Mouse (Mus musculus): ENCODE results near the gene Ctso. TPM values are rescaled to one million over a fixed set of nuclear protein-coding genes. Genes with fewer than 3 reads are reported as not detected.

Gene Ctso
- total and polyA plus RNA-seq, 3 experiments = 7.3 to 8.6 (median 8.0) TPM

- Histone ChIP-seq H3K4me3 (no peak within 1 kb of the TSS), H3K36me3 (ENCODE audit: control insufficient read depth, insufficient read depth, low read length) (no peaks in the 10 kb centered on the region), H3K27ac (no peak within 1 kb of the TSS), H3K79me2 (replicated peaks; ENCODE audit: control insufficient read depth, insufficient read depth, low read length) (no peaks in the 10 kb centered on the region), H3K4me1 (ENCODE audit: control insufficient read depth, insufficient read depth, low read length) (no peaks in the 10 kb centered on the region), H3K27me3 (ENCODE audit: control insufficient read depth, insufficient read depth, low read length) (no peaks in the 10 kb centered on the region), H3K9ac (ENCODE audit: low read depth, low read length) (no peak within 1 kb of the TSS)
- intact Hi-C loops (cut with DNase I) = no loop called here
- DNase-seq = no peak
- TF ChIP-seq EP300 (IDR thresholded peaks at IDR 0.05; ENCODE audit: insufficient read depth, low read depth, low read length) (no peak), POLR2A (IDR thresholded peaks at IDR 0.05; ENCODE audit: insufficient read depth, low read depth, low read length) (no peak), CTCF (IDR thresholded peaks at IDR 0.05) (no peak)
- 63% methylated on average over 5 of the region's 5 CpGs for WGBS
Measured at GRCm38 (mm10) chr3:81981990-81982389, 49.6 kb downstream of the Ctso start, which contains the start of gene Asic5. Gene Asic5, plus strand, starts transcription at chr3:81982290.

GRCm38 (mm10) chr3:81983120-81983895 is 50.9 kb downstream of the Ctso start:
- intact Hi-C loops (cut with DNase I) = no loop called here
- 65% methylated on average over 8 of the region's 8 CpGs for WGBS
- Histone ChIP-seq H3K27ac (no peak overlapping the region), H3K9ac (ENCODE audit: low read depth, low read length) (no peak overlapping the region), H3K27me3 (ENCODE audit: control insufficient read depth, insufficient read depth, low read length) (no peaks in the 10 kb centered on the region), H3K79me2 (replicated peaks; ENCODE audit: control insufficient read depth, insufficient read depth, low read length) (no peaks in the 10 kb centered on the region), H3K4me3 (no peak overlapping the region), H3K36me3 (ENCODE audit: control insufficient read depth, insufficient read depth, low read length) (no peaks in the 10 kb centered on the region), H3K4me1 (ENCODE audit: control insufficient read depth, insufficient read depth, low read length) (no peaks in the 10 kb centered on the region)
- no peak for DNase-seq
- no peak for TF ChIP-seq EP300 (IDR thresholded peaks at IDR 0.05; ENCODE audit: insufficient read depth, low read depth, low read length)
- TF ChIP-seq POLR2A (IDR thresholded peaks at IDR 0.05; ENCODE audit: insufficient read depth, low read depth, low read length) = no peak
- TF ChIP-seq CTCF (IDR thresholded peaks at IDR 0.05) = no peak

- Histone ChIP-seq H3K9ac (ENCODE audit: low read depth, low read length) (no peak overlapping the region), H3K36me3 (ENCODE audit: control insufficient read depth, insufficient read depth, low read length) (no peaks in the 10 kb centered on the region), H3K27me3 (ENCODE audit: control insufficient read depth, insufficient read depth, low read length) (no peaks in the 10 kb centered on the region), H3K79me2 (replicated peaks; ENCODE audit: control insufficient read depth, insufficient read depth, low read length) (no peaks in the 10 kb centered on the region), H3K27ac (no peak overlapping the region), H3K4me1 (ENCODE audit: control insufficient read depth, insufficient read depth, low read length) (peaks cover 3% of the 10 kb centered on the region; the same call in 1 of the 2 replicates), H3K4me3 (no peak overlapping the region)
- WGBS = 42% methylated on average over 1 of the region's 1 CpGs
- DNase-seq = no peak
- no peak for TF ChIP-seq EP300 (IDR thresholded peaks at IDR 0.05; ENCODE audit: insufficient read depth, low read depth, low read length)
- TF ChIP-seq POLR2A (IDR thresholded peaks at IDR 0.05; ENCODE audit: insufficient read depth, low read depth, low read length) = no peak
- TF ChIP-seq CTCF (IDR thresholded peaks at IDR 0.05) = no peak
- intact Hi-C loops (cut with DNase I) = no loop called here
Measured at GRCm38 (mm10) chr3:81985100-81985499, 52.7 kb downstream of the Ctso start.

- Histone ChIP-seq H3K27me3 (ENCODE audit: control insufficient read depth, insufficient read depth, low read length) (no peaks in the 10 kb centered on the region), H3K36me3 (ENCODE audit: control insufficient read depth, insufficient read depth, low read length) (no peaks in the 10 kb centered on the region), H3K79me2 (replicated peaks; ENCODE audit: control insufficient read depth, insufficient read depth, low read length) (no peaks in the 10 kb centered on the region), H3K9ac (ENCODE audit: low read depth, low read length) (no peak overlapping the region), H3K27ac (no peak overlapping the region), H3K4me1 (ENCODE audit: control insufficient read depth, insufficient read depth, low read length) (peaks cover 3% of the 10 kb centered on the region; the same call in 1 of the 2 replicates), H3K4me3 (no peak overlapping the region)
- intact Hi-C loops (cut with DNase I) = no loop called here
- no peak for DNase-seq
- no peak for TF ChIP-seq POLR2A (IDR thresholded peaks at IDR 0.05; ENCODE audit: insufficient read depth, low read depth, low read length)
- TF ChIP-seq CTCF (IDR thresholded peaks at IDR 0.05) = no peak
- no peak for TF ChIP-seq EP300 (IDR thresholded peaks at IDR 0.05; ENCODE audit: insufficient read depth, low read depth, low read length)
- WGBS = 89% methylated on average over 2 of the region's 2 CpGs
Measured at GRCm38 (mm10) chr3:81986103-81986502, 53.7 kb downstream of the Ctso start.

- intact Hi-C loops (cut with DNase I) = no loop called here
- no peaks in the 10 kb centered on the region for H3K79me2 ChIP-seq (replicated peaks; ENCODE audit: control insufficient read depth, insufficient read depth, low read length)
- WGBS = 95% methylated on average over 3 of the region's 3 CpGs
- H3K27me3 ChIP-seq (ENCODE audit: control insufficient read depth, insufficient read depth, low read length) = no peaks in the 10 kb centered on the region
- H3K36me3 ChIP-seq (ENCODE audit: control insufficient read depth, insufficient read depth, low read length) = no peaks in the 10 kb centered on the region
- TF ChIP-seq EP300 (IDR thresholded peaks at IDR 0.05; ENCODE audit: insufficient read depth, low read depth, low read length) (no peak), CTCF (IDR thresholded peaks at IDR 0.05) (no peak), POLR2A (IDR thresholded peaks at IDR 0.05; ENCODE audit: insufficient read depth, low read depth, low read length) (no peak)
- no peak overlapping the region for H3K9ac ChIP-seq (ENCODE audit: low read depth, low read length)
- H3K27ac ChIP-seq = no peak overlapping the region
- H3K4me3 ChIP-seq = no peak overlapping the region
- H3K4me1 ChIP-seq (ENCODE audit: control insufficient read depth, insufficient read depth, low read length) = peaks cover 3% of the 10 kb centered on the region; the same call in 1 of the 2 replicates
- DNase-seq = no peak
Measured at GRCm38 (mm10) chr3:81987628-81988027, 55.2 kb downstream of the Ctso start.

GRCm38 (mm10) chr3:81989692-81990141 is 57.3 kb downstream of the Ctso start:
- no peak for TF ChIP-seq POLR2A (IDR thresholded peaks at IDR 0.05; ENCODE audit: insufficient read depth, low read depth, low read length)
- no peak for TF ChIP-seq CTCF (IDR thresholded peaks at IDR 0.05)
- TF ChIP-seq EP300 (IDR thresholded peaks at IDR 0.05; ENCODE audit: insufficient read depth, low read depth, low read length) = no peak
- H3K27ac ChIP-seq = no peak overlapping the region
- intact Hi-C loops (cut with DNase I) = no loop called here

More at GRCm38 (mm10) chr3:81989692-81990141, 57.3 kb downstream of the Ctso start:
- H3K36me3 ChIP-seq (ENCODE audit: control insufficient read depth, insufficient read depth, low read length) = no peaks in the 10 kb centered on the region
- no peaks in the 10 kb centered on the region for H3K27me3 ChIP-seq (ENCODE audit: control insufficient read depth, insufficient read depth, low read length)
- peaks cover 3% of the 10 kb centered on the region; the same call in 1 of the 2 replicates for H3K4me1 ChIP-seq (ENCODE audit: control insufficient read depth, insufficient read depth, low read length)
- WGBS = 5% methylated on average over 2 of the region's 2 CpGs
- no peak overlapping the region for H3K9ac ChIP-seq (ENCODE audit: low read depth, low read length)
- H3K4me3 ChIP-seq = no peak overlapping the region
- no peaks in the 10 kb centered on the region for H3K79me2 ChIP-seq (replicated peaks; ENCODE audit: control insufficient read depth, insufficient read depth, low read length)
- DNase-seq = no peak
